Comparison of ENCODE assay signal across 15 mouse cellular contexts in genomic region chr7:25368333-25368732, GRCm38 (mm10). TPM values are rescaled to one million over a fixed set of nuclear protein-coding genes. Genes with fewer than 3 reads are reported as not detected.
DNase-seq lines count a peak whose midpoint lies in the region; ATAC-seq and TF ChIP-seq lines count a peak whose summit lies in the region.
"Had no signal": no experiment of that assay in that cellular context is flagged by ENCODE, and none has a peak within 500 bp of the region (broad histone marks: within the 10 kb centered on the region; RNA-seq: fewer than 3 reads in every experiment).

No protein-coding gene starts in this region.

- peak overlapping the region; percentile 25 for H3K4me3 ChIP-seq in kidney, embryonic 15.5 days (replicated peaks)
- peak overlapping the region; percentile 61 to 65 for H3K4me3 ChIP-seq in ES-E14 (ENCODE audit: insufficient read depth in 1 of 2, low read depth in 1 of 2, low read length in 2 of 2, poor library complexity in 1 of 2, severe bottlenecking in 1 of 2)
- no peak overlapping the region for H3K4me3 ChIP-seq in cerebellum, adult 2 months (replicated peaks; ENCODE audit: insufficient read depth, low read depth, low read length)
- peak overlapping the region; percentile 21; the same call in 1 of the 2 replicates for H3K4me3 ChIP-seq in limb, embryonic 12.5 days (replicated peaks)
- H3K4me3 ChIP-seq in midbrain, embryonic 11.5 days (ENCODE audit: low read depth, low read length): no peak overlapping the region
- H3K4me3 ChIP-seq: left cerebral cortex, adult 2 months; liver, embryonic 12.5 days had no signal

- no peaks in the 10 kb centered on the region for H3K9me3 ChIP-seq in kidney, embryonic 15.5 days (replicated peaks)
- no peaks in the 10 kb centered on the region for H3K9me3 ChIP-seq in ES-E14 (ENCODE audit: control insufficient read depth, insufficient read depth, low read depth, low read length)
- H3K9me3 ChIP-seq in limb, embryonic 12.5 days: no peaks in the 10 kb centered on the region
- no peaks in the 10 kb centered on the region for H3K9me3 ChIP-seq in midbrain, embryonic 11.5 days (ENCODE audit: control insufficient read depth, low read length)
- H3K9me3 ChIP-seq: liver, embryonic 12.5 days had no signal

- no peak overlapping the region for H3K9ac ChIP-seq in kidney, embryonic 15.5 days
- no peak overlapping the region for H3K9ac ChIP-seq in ES-E14 (ENCODE audit: insufficient read depth, low read depth, low read length, poor library complexity, severe bottlenecking)
- H3K9ac ChIP-seq in limb, embryonic 12.5 days (replicated peaks): no peak overlapping the region
- H3K9ac ChIP-seq in midbrain, embryonic 11.5 days (ENCODE audit: low read length): no peak overlapping the region
- H3K9ac ChIP-seq: forebrain, postnatal 0 days; liver, embryonic 12.5 days had no signal

- no peak for TF ChIP-seq CTCF in cerebellum, adult 2 months (IDR thresholded peaks at IDR 0.05; ENCODE audit: borderline replicate concordance, insufficient read depth, low read depth, low read length)

- WGBS in kidney, embryonic 15.5 days: 17% methylated on average over 12 of the region's 12 CpGs
- 8% methylated on average over 12 of the region's 12 CpGs for WGBS in cerebellum, adult 2 months
- 20% methylated on average over 12 of the region's 12 CpGs for WGBS in limb, embryonic 12.5 days
- 15% methylated on average over 12 of the region's 12 CpGs for WGBS in midbrain, embryonic 11.5 days

- peaks cover 23% of the 10 kb centered on the region for H3K4me1 ChIP-seq in kidney, embryonic 15.5 days
- H3K4me1 ChIP-seq in ES-E14 (ENCODE audit: control insufficient read depth in 2 of 2, insufficient read depth in 2 of 2, low read length in 2 of 2, poor library complexity in 1 of 2): peaks cover 0 to 6% of the 10 kb centered on the region in 2 experiments; a peak in 1 of 4 replicates
- peaks cover 25% of the 10 kb centered on the region for H3K4me1 ChIP-seq in cerebellum, adult 2 months (ENCODE audit: control insufficient read depth, insufficient read depth, low read length)
- peaks cover 23% of the 10 kb centered on the region for H3K4me1 ChIP-seq in limb, embryonic 12.5 days (replicated peaks)
- H3K4me1 ChIP-seq in midbrain, embryonic 11.5 days (ENCODE audit: control insufficient read depth, insufficient read depth, low read length): peaks cover 14% of the 10 kb centered on the region
- H3K4me1 ChIP-seq: liver, embryonic 12.5 days had no signal

- no peak for DNase-seq in kidney, postnatal 14 days
- no peak for DNase-seq in ES-E14 (ENCODE audit: low read depth, low spot score)
- DNase-seq in cerebellum, adult 2 months: peak; percentile 65 to 69
- no peak for DNase-seq in adrenal gland, postnatal 25 days
- DNase-seq in midbrain, embryonic 11.5 days (ENCODE audit: low spot score, missing footprints): no peak
- DNase-seq: forebrain, postnatal 0 days; gastrocnemius, postnatal 25 days; right cerebral cortex, postnatal 14 days had no signal

- H3K36me3 ChIP-seq in kidney, embryonic 15.5 days: peaks cover 12% of the 10 kb centered on the region
- H3K36me3 ChIP-seq in ES-E14 (ENCODE audit: control insufficient read depth, insufficient read depth, low read length, poor library complexity, severe bottlenecking): peaks cover 8% of the 10 kb centered on the region; the same call in 1 of the 2 replicates
- peaks cover 17% of the 10 kb centered on the region for H3K36me3 ChIP-seq in limb, embryonic 12.5 days
- no peaks in the 10 kb centered on the region for H3K36me3 ChIP-seq in midbrain, embryonic 11.5 days (ENCODE audit: control insufficient read depth, insufficient read depth, low read length)
- H3K36me3 ChIP-seq: liver, embryonic 12.5 days had no signal

- in situ Hi-C loops in ES-E14 (cut with MboI; ENCODE audit: low sequenced_read_pairs in 2 of 2, unreplicated experiment in 2 of 2): no loop called here

- H3K27ac ChIP-seq in kidney, embryonic 15.5 days: no peak overlapping the region
- H3K27ac ChIP-seq in ES-E14 (ENCODE audit: insufficient read depth, low read depth, low read length, poor library complexity, severe bottlenecking): no peak overlapping the region
- H3K27ac ChIP-seq in cerebellum, adult 2 months (ENCODE audit: insufficient read depth, low read length): no peak overlapping the region
- no peak overlapping the region for H3K27ac ChIP-seq in limb, embryonic 12.5 days
- no peak overlapping the region for H3K27ac ChIP-seq in midbrain, embryonic 11.5 days (ENCODE audit: low read depth, low read length)
- H3K27ac ChIP-seq: left cerebral cortex, adult 2 months; liver, embryonic 12.5 days had no signal

- peak overlapping the region; percentile 52 for H3K4me2 ChIP-seq in kidney, embryonic 15.5 days
- no peak overlapping the region for H3K4me2 ChIP-seq in limb, embryonic 12.5 days
- no peak overlapping the region for H3K4me2 ChIP-seq in midbrain, embryonic 11.5 days
- H3K4me2 ChIP-seq: liver, embryonic 12.5 days had no signal

- H3K27me3 ChIP-seq in kidney, embryonic 15.5 days: peaks cover 49% of the 10 kb centered on the region
- no peaks in the 10 kb centered on the region for H3K27me3 ChIP-seq in cerebellum, adult 2 months (ENCODE audit: control insufficient read depth, insufficient read depth, low read length)
- H3K27me3 ChIP-seq in limb, embryonic 12.5 days: peaks cover 60% of the 10 kb centered on the region
- peaks cover 27% of the 10 kb centered on the region for H3K27me3 ChIP-seq in midbrain, embryonic 11.5 days (ENCODE audit: control insufficient read depth, insufficient read depth, low read length)

- no peak for ATAC-seq in kidney, embryonic 15.5 days (replicated peaks; ENCODE audit: low FRiP score)
- no peak for ATAC-seq in limb, embryonic 12.5 days (ENCODE audit: insufficient number of reproducible peaks, insufficient read depth, low FRiP score, low TSS enrichment, low read depth)
- ATAC-seq in midbrain, embryonic 11.5 days (ENCODE audit: low FRiP score): no peak
- ATAC-seq: liver, embryonic 12.5 days; midbrain, embryonic 16.5 days had no signal

- no peak for TF ChIP-seq POLR2A in cerebellum, adult 2 months (IDR thresholded peaks at IDR 0.05; ENCODE audit: borderline replicate concordance, insufficient read depth, low read length)

TF ChIP-seq in ES-E14, 5 proteins besides CTCF, POLR2A, EP300 and RAD21:
- TF ChIP-seq CHD2 (IDR thresholded peaks at IDR 0.05; ENCODE audit: low read depth, low read length): no peak

RNA-seq across cellular contexts. Expression of gene Cnfn, which starts 1.2 kb away (rescaled TPM):
- 2.7 and 4.8 TPM in 2 replicates for polyA plus RNA-seq in kidney, embryonic 15.5 days (2015; fragmentation: Nextera tagmentation; extraction: Ambion mirVana)
- not detected in 2 replicates for total RNA-seq in ES-E14 (2012; rRNA removed)
- 0.59 TPM in 1 of 2 replicates, not detected in the other for polyA plus RNA-seq in cerebellum, adult 2 months (2012; rRNA removed)
- not detected in 2 replicates for polyA plus RNA-seq in limb, embryonic 12.5 days (2016; fragmentation: Nextera tagmentation; extraction: Ambion mirVana)
- not detected in 2 replicates for total RNA-seq in adrenal gland, postnatal 25 days (2021)
- polyA plus RNA-seq in midbrain, embryonic 11.5 days (2014; fragmentation: Nextera tagmentation; extraction: Ambion mirVana): not detected in 2 replicates
- total RNA-seq: adrenal gland, postnatal 10 days; forebrain, postnatal 0 days; gastrocnemius, postnatal 25 days; heart, postnatal 10 days; left cerebral cortex, adult 2 months had no signal
- polyA plus RNA-seq: forebrain, postnatal 0 days; liver, embryonic 12.5 days; midbrain, embryonic 16.5 days had no signal

RNA-seq across cellular contexts. Expression of gene Lipe, which starts 30.2 kb away (rescaled TPM):
- 9.6 and 12.2 TPM in 2 replicates for polyA plus RNA-seq in kidney, embryonic 15.5 days (2015; fragmentation: Nextera tagmentation; extraction: Ambion mirVana)
- total RNA-seq in ES-E14 (2012; rRNA removed): 3.8 and 4.7 TPM in 2 replicates
- polyA plus RNA-seq in cerebellum, adult 2 months (2012; rRNA removed): 12.1 and 12.3 TPM in 2 replicates
- 11.9 and 12.1 TPM in 2 replicates for polyA plus RNA-seq in limb, embryonic 12.5 days (2016; fragmentation: Nextera tagmentation; extraction: Ambion mirVana)
- total RNA-seq in adrenal gland, postnatal 25 days (2021): 295 and 303 TPM in 2 replicates
- polyA plus RNA-seq in midbrain, embryonic 11.5 days (2014; fragmentation: Nextera tagmentation; extraction: Ambion mirVana): 1.7 and 2.3 TPM in 2 replicates

RNA-seq across cellular contexts. Expression of gene Cxcl17, which starts 44.4 kb away (rescaled TPM):
- polyA plus RNA-seq in kidney, embryonic 15.5 days (2015; fragmentation: Nextera tagmentation; extraction: Ambion mirVana): 0.45 and 0.84 TPM in 2 replicates
- 0.31 TPM in 1 of 2 replicates, not detected in the other for total RNA-seq in ES-E14 (2012; rRNA removed)
- not detected in 2 replicates for polyA plus RNA-seq in cerebellum, adult 2 months (2012; rRNA removed)
- 0.29 and 0.58 TPM in 2 replicates for polyA plus RNA-seq in limb, embryonic 12.5 days (2016; fragmentation: Nextera tagmentation; extraction: Ambion mirVana)
- not detected in 2 replicates for total RNA-seq in adrenal gland, postnatal 25 days (2021)
- 0.18 and 0.22 TPM in 2 replicates for polyA plus RNA-seq in midbrain, embryonic 11.5 days (2014; fragmentation: Nextera tagmentation; extraction: Ambion mirVana)
- total RNA-seq: adrenal gland, postnatal 10 days; forebrain, postnatal 0 days; gastrocnemius, postnatal 25 days; heart, postnatal 10 days; left cerebral cortex, adult 2 months had no signal
- polyA plus RNA-seq: liver, embryonic 12.5 days had no signal

RNA-seq across cellular contexts. Expression of gene Megf8, which starts 51.4 kb away (rescaled TPM):
- 13.3 and 16.4 TPM in 2 replicates for polyA plus RNA-seq in kidney, embryonic 15.5 days (2015; fragmentation: Nextera tagmentation; extraction: Ambion mirVana)
- 47.5 and 69.9 TPM in 2 replicates for total RNA-seq in ES-E14 (2012; rRNA removed)
- polyA plus RNA-seq in cerebellum, adult 2 months (2012; rRNA removed): 76.8 and 77.8 TPM in 2 replicates
- polyA plus RNA-seq in limb, embryonic 12.5 days (2016; fragmentation: Nextera tagmentation; extraction: Ambion mirVana): 21.6 and 21.7 TPM in 2 replicates
- total RNA-seq in adrenal gland, postnatal 25 days (2021): 56.9 and 77.1 TPM in 2 replicates
- polyA plus RNA-seq in midbrain, embryonic 11.5 days (2014; fragmentation: Nextera tagmentation; extraction: Ambion mirVana): 9.1 and 10.3 TPM in 2 replicates

Comparison
In these comparisons a context has a peak if more than half of its experiments do, and no peak if none do; other contexts are left out.
1. H3K4me3 ChIP-seq: peak in kidney, embryonic 15.5 days (single experiment), ES-E14 (2 of 2) and limb, embryonic 12.5 days (single experiment); none in cerebellum, adult 2 months (single experiment) and midbrain, embryonic 11.5 days (single experiment).
2. DNase-seq: peak in cerebellum, adult 2 months (2 of 2); none in kidney, postnatal 14 days (single experiment), ES-E14 (single experiment), adrenal gland, postnatal 25 days (single experiment) and midbrain, embryonic 11.5 days (single experiment).